Mouse (Mus musculus): ENCODE results near the gene Pla2g2f. TPM values are rescaled to one million over a fixed set of nuclear protein-coding genes. Genes with fewer than 3 reads are reported as not detected.

Gene Pla2g2f
- polyA plus RNA-seq, 1 experiment, result not detected

DNA sequence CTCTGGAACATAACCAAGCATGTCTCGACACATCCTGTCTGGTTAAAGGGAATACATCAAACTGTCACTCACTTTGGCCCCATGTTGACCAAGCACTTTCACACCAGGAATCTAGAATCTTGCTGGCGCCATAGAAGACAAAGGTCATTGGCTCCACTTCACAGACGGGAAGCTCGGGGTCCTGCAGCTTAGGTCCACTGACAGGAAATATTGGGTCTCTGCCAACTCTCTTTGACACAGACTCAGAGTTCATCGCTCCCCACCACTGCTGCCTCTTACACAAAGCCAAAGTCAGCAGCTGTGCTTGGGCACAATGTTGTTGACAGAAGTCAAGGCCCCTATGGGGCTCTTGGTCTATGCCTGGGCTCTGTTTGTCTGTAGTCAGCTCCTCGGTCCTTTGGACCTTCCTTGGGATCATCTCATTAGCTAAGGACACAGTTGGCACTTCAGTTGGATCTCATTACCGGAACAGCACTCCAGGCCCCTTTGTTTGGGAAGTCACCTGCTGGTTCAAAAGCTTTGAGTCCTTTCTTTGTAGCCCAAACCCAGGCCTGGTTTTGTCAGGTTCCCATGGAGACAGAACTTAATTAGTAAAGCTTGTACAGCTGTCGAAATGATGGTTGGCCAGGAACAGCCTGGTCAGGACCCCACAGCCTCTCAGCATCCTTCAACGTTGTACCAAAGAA, 28.3 kb downstream of the Pla2g2f start:
- H3K4me3 ChIP-seq, result no peak overlapping the region
- peaks cover 19% of the 10 kb centered on the region for H3K27me3 ChIP-seq (ENCODE audit: control insufficient read depth, insufficient read depth, insufficient read length)
- TF ChIP-seq TCF12 (IDR thresholded peaks at IDR 0.05; ENCODE audit: insufficient read depth, poor library complexity, severe bottlenecking), result no peak
- no peak for TF ChIP-seq REST (IDR thresholded peaks at IDR 0.05; ENCODE audit: insufficient read depth, insufficient read length)
- no peak for TF ChIP-seq SRF (IDR thresholded peaks at IDR 0.05; ENCODE audit: control insufficient read depth, insufficient read length, low read depth)
- TF ChIP-seq POLR2AphosphoS2 (IDR thresholded peaks at IDR 0.05; ENCODE audit: insufficient read length, low read depth), result no peak
- no peak for TF ChIP-seq MYOD1 (IDR thresholded peaks at IDR 0.05; ENCODE audit: control insufficient read depth in 1 of 3, insufficient read length in 2 of 3, low read depth in 2 of 3)
- no peak for TF ChIP-seq MYOG (IDR thresholded peaks at IDR 0.05; ENCODE audit: control insufficient read depth in 1 of 3, insufficient read depth in 1 of 3, insufficient read length in 2 of 3, low read depth in 2 of 3)
- TF ChIP-seq POLR2A (IDR thresholded peaks at IDR 0.05; ENCODE audit: insufficient read length, low read depth), result no peak
- no peak for TF ChIP-seq TCF3 (IDR thresholded peaks at IDR 0.05; ENCODE audit: insufficient read length, low read depth)
- no peak for TF ChIP-seq E2F4 (IDR thresholded peaks at IDR 0.05; ENCODE audit: insufficient read depth)
- TF ChIP-seq MAX (IDR thresholded peaks at IDR 0.05; ENCODE audit: low read depth), result no peak
- no peak for TF ChIP-seq USF1 (IDR thresholded peaks at IDR 0.05; ENCODE audit: low read depth)
- TF ChIP-seq CEBPB (IDR thresholded peaks at IDR 0.05; ENCODE audit: insufficient read depth, poor library complexity, severe bottlenecking), result no peak
- H3K36me3 ChIP-seq (ENCODE audit: control insufficient read depth, insufficient read depth), result no peaks in the 10 kb centered on the region
- no peaks in the 10 kb centered on the region for H3K79me2 ChIP-seq (ENCODE audit: control insufficient read depth, insufficient read depth)
- no peak overlapping the region for H3K4me2 ChIP-seq (ENCODE audit: low read depth)
- H3ac ChIP-seq (ENCODE audit: control insufficient read depth, insufficient read length), result no peak overlapping the region

DNA sequence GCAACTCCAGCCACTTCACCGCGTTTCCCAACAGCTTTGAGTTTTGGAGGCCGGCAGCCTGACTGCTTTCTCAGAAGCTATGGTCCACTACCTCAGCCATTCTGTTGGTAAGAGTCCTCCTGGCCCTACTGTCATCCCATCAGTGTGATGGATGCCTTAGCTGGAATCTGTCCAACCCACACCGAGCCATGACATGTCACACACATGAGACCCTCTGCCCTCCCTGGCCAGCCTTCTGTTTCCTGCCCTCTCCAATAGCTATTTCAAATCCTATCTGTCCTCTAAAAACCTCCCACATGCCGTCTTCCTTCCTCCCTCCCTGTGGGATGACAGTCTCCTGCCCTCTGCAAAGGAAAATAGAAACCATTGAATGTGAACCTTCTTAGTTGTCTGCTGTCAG, 31.7 kb downstream of the Pla2g2f start:
- Histone ChIP-seq H3K4me2 (ENCODE audit: low read depth) (no peak overlapping the region), H3K36me3 (ENCODE audit: control insufficient read depth, insufficient read depth) (no peaks in the 10 kb centered on the region), H3K79me2 (ENCODE audit: control insufficient read depth, insufficient read depth) (no peaks in the 10 kb centered on the region), H3K27me3 (ENCODE audit: control insufficient read depth, insufficient read depth, insufficient read length) (peaks cover 32% of the 10 kb centered on the region), H3ac (ENCODE audit: control insufficient read depth, insufficient read length) (no peak overlapping the region), H3K4me3 (no peak overlapping the region)
- no peak for TF ChIP-seq TCF12 (IDR thresholded peaks at IDR 0.05; ENCODE audit: insufficient read depth, poor library complexity, severe bottlenecking)
- TF ChIP-seq POLR2A (IDR thresholded peaks at IDR 0.05; ENCODE audit: insufficient read length, low read depth), result no peak
- TF ChIP-seq CEBPB (IDR thresholded peaks at IDR 0.05; ENCODE audit: insufficient read depth, poor library complexity, severe bottlenecking), result no peak
- no peak for TF ChIP-seq SRF (IDR thresholded peaks at IDR 0.05; ENCODE audit: control insufficient read depth, insufficient read length, low read depth)
- no peak for TF ChIP-seq TCF3 (IDR thresholded peaks at IDR 0.05; ENCODE audit: insufficient read length, low read depth)
- TF ChIP-seq MAX (IDR thresholded peaks at IDR 0.05; ENCODE audit: low read depth), result no peak
- no peak for TF ChIP-seq POLR2AphosphoS2 (IDR thresholded peaks at IDR 0.05; ENCODE audit: insufficient read length, low read depth)
- no peak for TF ChIP-seq REST (IDR thresholded peaks at IDR 0.05; ENCODE audit: insufficient read depth, insufficient read length)
- TF ChIP-seq MYOD1 (IDR thresholded peaks at IDR 0.05; ENCODE audit: control insufficient read depth in 1 of 3, insufficient read length in 2 of 3, low read depth in 2 of 3), result no peak
- TF ChIP-seq USF1 (IDR thresholded peaks at IDR 0.05; ENCODE audit: low read depth), result no peak
- no peak for TF ChIP-seq E2F4 (IDR thresholded peaks at IDR 0.05; ENCODE audit: insufficient read depth)
- TF ChIP-seq MYOG (IDR thresholded peaks at IDR 0.05; ENCODE audit: control insufficient read depth in 1 of 3, insufficient read depth in 1 of 3, insufficient read length in 2 of 3, low read depth in 2 of 3), result no peak

DNA sequence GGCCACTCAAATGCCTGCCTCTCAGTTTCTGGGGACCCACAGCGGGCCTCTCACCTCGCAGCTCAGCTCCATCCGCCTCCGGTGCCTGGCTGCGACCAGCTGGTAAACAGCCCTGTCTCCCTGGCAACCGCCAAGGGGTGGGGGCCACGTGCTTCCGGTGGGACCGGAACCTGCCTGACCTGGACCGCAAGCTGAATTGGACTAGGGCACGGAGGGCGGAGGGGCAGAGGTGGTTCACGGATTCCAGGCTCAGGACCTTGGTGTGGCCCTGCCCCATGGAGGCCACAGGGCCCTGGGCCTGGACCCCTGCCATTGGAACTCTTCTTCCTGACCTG, 32.3 kb downstream of the Pla2g2f start:
- no peak for TF ChIP-seq MYOG (IDR thresholded peaks at IDR 0.05; ENCODE audit: control insufficient read depth in 1 of 3, insufficient read depth in 1 of 3, insufficient read length in 2 of 3, low read depth in 2 of 3)
- no peak for TF ChIP-seq SRF (IDR thresholded peaks at IDR 0.05; ENCODE audit: control insufficient read depth, insufficient read length, low read depth)
- TF ChIP-seq POLR2AphosphoS2 (IDR thresholded peaks at IDR 0.05; ENCODE audit: insufficient read length, low read depth), result no peak
- TF ChIP-seq POLR2A (IDR thresholded peaks at IDR 0.05; ENCODE audit: insufficient read length, low read depth), result no peak
- H3K27me3 ChIP-seq (ENCODE audit: control insufficient read depth, insufficient read depth, insufficient read length), result peaks cover 34% of the 10 kb centered on the region
- no peak overlapping the region for H3ac ChIP-seq (ENCODE audit: control insufficient read depth, insufficient read length)
- H3K4me3 ChIP-seq, result no peak overlapping the region
- H3K79me2 ChIP-seq (ENCODE audit: control insufficient read depth, insufficient read depth), result no peaks in the 10 kb centered on the region
- no peaks in the 10 kb centered on the region for H3K36me3 ChIP-seq (ENCODE audit: control insufficient read depth, insufficient read depth)
- H3K4me2 ChIP-seq (ENCODE audit: low read depth), result no peak overlapping the region

DNA sequence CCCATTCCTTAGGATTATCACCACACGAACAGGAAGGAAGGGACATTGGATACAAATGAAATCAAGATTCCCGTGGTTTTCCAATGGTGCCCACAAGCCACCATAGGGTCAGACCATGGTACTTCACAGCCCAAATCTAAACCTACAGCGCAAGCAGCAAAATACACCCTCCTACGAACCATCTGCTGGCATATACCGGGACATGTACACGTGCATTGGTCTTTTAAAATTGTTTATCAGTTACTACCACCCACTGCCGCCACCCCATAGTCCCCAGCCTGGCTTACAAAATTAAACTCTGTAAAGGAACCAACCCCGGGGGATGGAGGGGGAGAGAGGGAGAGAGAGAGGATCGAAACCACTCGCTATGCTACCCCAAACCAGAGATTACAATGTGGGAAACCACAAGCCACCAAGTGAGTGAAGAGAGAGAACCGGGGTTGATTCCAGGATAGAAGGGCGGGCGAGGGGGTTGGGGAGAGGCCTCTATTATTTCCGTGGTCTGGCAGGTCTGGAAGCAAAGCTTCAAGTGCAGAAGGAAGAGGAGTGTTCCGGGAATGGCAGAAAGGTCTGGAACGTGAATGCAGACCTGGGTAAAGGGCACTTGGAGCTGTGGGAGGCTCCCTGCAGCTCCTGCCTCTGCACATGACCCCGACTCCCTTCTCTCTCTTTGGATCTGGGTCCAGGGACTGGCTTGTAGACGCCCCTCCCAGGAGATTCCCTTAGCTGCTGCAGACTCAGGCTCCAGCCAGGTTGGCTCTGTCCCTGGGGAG, 32.9 kb downstream of the Pla2g2f start, which contains the start of gene Pla2g2c:
Gene Pla2g2c (plus strand): TSS at position 439 of the 773 bp plus-strand sequence.
- no peak for TF ChIP-seq E2F4 (IDR thresholded peaks at IDR 0.05; ENCODE audit: insufficient read depth)
- TF ChIP-seq SRF (IDR thresholded peaks at IDR 0.05; ENCODE audit: control insufficient read depth, insufficient read length, low read depth), result no peak
- TF ChIP-seq POLR2A (IDR thresholded peaks at IDR 0.05; ENCODE audit: insufficient read length, low read depth), result no peak
- TF ChIP-seq USF1 (IDR thresholded peaks at IDR 0.05; ENCODE audit: low read depth), result no peak
- no peak for TF ChIP-seq CEBPB (IDR thresholded peaks at IDR 0.05; ENCODE audit: insufficient read depth, poor library complexity, severe bottlenecking)
- TF ChIP-seq TCF12 (IDR thresholded peaks at IDR 0.05; ENCODE audit: insufficient read depth, poor library complexity, severe bottlenecking), result no peak
- TF ChIP-seq POLR2AphosphoS2 (IDR thresholded peaks at IDR 0.05; ENCODE audit: insufficient read length, low read depth), result no peak
- TF ChIP-seq MYOG (IDR thresholded peaks at IDR 0.05; ENCODE audit: control insufficient read depth in 1 of 3, insufficient read depth in 1 of 3, insufficient read length in 2 of 3, low read depth in 2 of 3), result no peak
- no peak for TF ChIP-seq MAX (IDR thresholded peaks at IDR 0.05; ENCODE audit: low read depth)
- no peak for TF ChIP-seq REST (IDR thresholded peaks at IDR 0.05; ENCODE audit: insufficient read depth, insufficient read length)
- H3ac ChIP-seq (ENCODE audit: control insufficient read depth, insufficient read length), result no peak within 1 kb of the TSS
- H3K27me3 ChIP-seq (ENCODE audit: control insufficient read depth, insufficient read depth, insufficient read length), result peaks cover 34% of the 10 kb centered on the region
- H3K79me2 ChIP-seq (ENCODE audit: control insufficient read depth, insufficient read depth), result no peaks in the 10 kb centered on the region
- no peak within 1 kb of the TSS for H3K4me3 ChIP-seq
- no peak within 1 kb of the TSS for H3K4me2 ChIP-seq (ENCODE audit: low read depth)
- H3K36me3 ChIP-seq (ENCODE audit: control insufficient read depth, insufficient read depth), result no peaks in the 10 kb centered on the region
